Mouse (Mus musculus) kidney, adult 2 months (tissue): Measurements from ENCODE around the gene Gm28051.

Experiments
- CTCF ChIP-seq: fragments of 200-500 bp; conservative IDR thresholded peaks from 2 replicates; pipeline ENCODE4 v1.5.1; 2011; ENCODE audit warnings: low read depth, mild to moderate bottlenecking, control low read depth, low read length, moderate library complexity, mixed read lengths; ENCODE audit not compliant: insufficient read depth, insufficient read length
- POLR2A ChIP-seq: fragments of 200-500 bp; IDR thresholded peaks from one replicate; pipeline ENCODE4 v1.6.1; 2011; ENCODE audit warnings: low read depth, low read length, control low read depth

- no peak for TF ChIP-seq POLR2A
- no peak for TF ChIP-seq CTCF
Measured at GRCm38 (mm10) chr12:102776035-102776434, 18.5 kb upstream of the Gm28051 start.
